Mouse (Mus musculus): ENCODE data around the gene Rasgef1b. TPM values are rescaled to one million over a fixed set of nuclear protein-coding genes. Genes with fewer than 3 reads are reported as not detected.

Gene Rasgef1b
- polyA plus RNA-seq, 1 experiment: 4.5 TPM

- Histone ChIP-seq H3K4me1 (replicated peaks; ENCODE audit: control insufficient read depth, insufficient read depth, low read length) (no peaks in the 10 kb centered on the region), H3K27ac (ENCODE audit: control insufficient read depth, insufficient read depth, low read length) (no peak overlapping the region), H3K27me3 (ENCODE audit: control insufficient read depth, insufficient read depth, low read length) (no peaks in the 10 kb centered on the region), H3K36me3 (ENCODE audit: control insufficient read depth, insufficient read depth, low read length) (no peaks in the 10 kb centered on the region), H3K4me3 (ENCODE audit: control insufficient read depth, insufficient read depth, low read length) (no peak overlapping the region)
- 97% methylated on average over 1 of the region's 1 CpGs for WGBS
- DNase-seq: no peak
- no peak for TF ChIP-seq POLR2A (IDR thresholded peaks at IDR 0.05; ENCODE audit: control insufficient read depth, extremely low read depth, insufficient read depth, low read length, poor library complexity)
- no peak for TF ChIP-seq CTCF (IDR thresholded peaks at IDR 0.05; ENCODE audit: borderline replicate concordance, control insufficient read depth, extremely low read depth, insufficient read depth, low read length, poor library complexity)
Measured at GRCm38 (mm10) chr5:99368615-99369014, 360.2 kb downstream of the Rasgef1b start.

DNA sequence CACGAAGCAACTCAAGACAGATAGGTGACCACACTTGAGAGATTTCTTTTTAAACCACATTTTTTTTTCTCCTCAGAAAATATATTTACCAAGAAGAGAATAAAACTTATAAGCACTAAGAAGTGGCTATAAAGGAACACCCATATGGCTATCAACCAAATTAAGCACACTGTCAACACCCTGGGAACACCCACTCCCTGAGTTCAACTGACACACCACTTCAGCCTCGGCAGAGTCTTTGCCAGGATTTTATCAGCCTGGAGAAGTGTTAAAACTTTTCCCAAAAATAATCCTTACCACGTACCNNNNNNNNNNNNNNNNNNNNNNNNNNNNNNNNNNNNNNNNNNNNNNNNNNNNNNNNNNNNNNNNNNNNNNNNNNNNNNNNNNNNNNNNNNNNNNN is 368.3 kb downstream of the Rasgef1b start:
- no peak overlapping the region for H3K27ac ChIP-seq (ENCODE audit: control insufficient read depth, insufficient read depth, low read length)

GRCm38 (mm10) chr5:99359251-99359650 is 369.6 kb downstream of the Rasgef1b start:
- no peak for DNase-seq
- H3K4me3 ChIP-seq (ENCODE audit: control insufficient read depth, insufficient read depth, low read length): no peak overlapping the region
- WGBS: 38% methylated on average over 5 of the region's 5 CpGs
- no peaks in the 10 kb centered on the region for H3K27me3 ChIP-seq (ENCODE audit: control insufficient read depth, insufficient read depth, low read length)
- TF ChIP-seq CTCF (IDR thresholded peaks at IDR 0.05; ENCODE audit: borderline replicate concordance, control insufficient read depth, extremely low read depth, insufficient read depth, low read length, poor library complexity): no peak
- TF ChIP-seq POLR2A (IDR thresholded peaks at IDR 0.05; ENCODE audit: control insufficient read depth, extremely low read depth, insufficient read depth, low read length, poor library complexity): no peak
- H3K4me1 ChIP-seq (replicated peaks; ENCODE audit: control insufficient read depth, insufficient read depth, low read length): no peaks in the 10 kb centered on the region
- H3K27ac ChIP-seq (ENCODE audit: control insufficient read depth, insufficient read depth, low read length): no peak overlapping the region
- no peaks in the 10 kb centered on the region for H3K36me3 ChIP-seq (ENCODE audit: control insufficient read depth, insufficient read depth, low read length)

More for the DNA sequence above, 368.3 kb downstream of the Rasgef1b start:
- no peaks in the 10 kb centered on the region for H3K36me3 ChIP-seq (ENCODE audit: control insufficient read depth, insufficient read depth, low read length)
- no peaks in the 10 kb centered on the region for H3K4me1 ChIP-seq (replicated peaks; ENCODE audit: control insufficient read depth, insufficient read depth, low read length)
- H3K27me3 ChIP-seq (ENCODE audit: control insufficient read depth, insufficient read depth, low read length): no peaks in the 10 kb centered on the region
- DNase-seq: no peak
- no peak overlapping the region for H3K4me3 ChIP-seq (ENCODE audit: control insufficient read depth, insufficient read depth, low read length)
- 84% methylated on average over 3 of the region's 3 CpGs for WGBS
- TF ChIP-seq CTCF (IDR thresholded peaks at IDR 0.05; ENCODE audit: borderline replicate concordance, control insufficient read depth, extremely low read depth, insufficient read depth, low read length, poor library complexity) (no peak), POLR2A (IDR thresholded peaks at IDR 0.05; ENCODE audit: control insufficient read depth, extremely low read depth, insufficient read depth, low read length, poor library complexity) (no peak)

- Histone ChIP-seq H3K4me1 (replicated peaks; ENCODE audit: control insufficient read depth, insufficient read depth, low read length) (no peaks in the 10 kb centered on the region), H3K36me3 (ENCODE audit: control insufficient read depth, insufficient read depth, low read length) (no peaks in the 10 kb centered on the region), H3K27me3 (ENCODE audit: control insufficient read depth, insufficient read depth, low read length) (no peaks in the 10 kb centered on the region), H3K27ac (ENCODE audit: control insufficient read depth, insufficient read depth, low read length) (no peak overlapping the region), H3K4me3 (ENCODE audit: control insufficient read depth, insufficient read depth, low read length) (no peak overlapping the region)
- DNase-seq: no peak
- TF ChIP-seq CTCF (IDR thresholded peaks at IDR 0.05; ENCODE audit: borderline replicate concordance, control insufficient read depth, extremely low read depth, insufficient read depth, low read length, poor library complexity) (no peak), POLR2A (IDR thresholded peaks at IDR 0.05; ENCODE audit: control insufficient read depth, extremely low read depth, insufficient read depth, low read length, poor library complexity) (no peak)
- 88% methylated on average over 5 of the region's 5 CpGs for WGBS
Measured at GRCm38 (mm10) chr5:99354640-99355132, 374.2 kb downstream of the Rasgef1b start.

DNA sequence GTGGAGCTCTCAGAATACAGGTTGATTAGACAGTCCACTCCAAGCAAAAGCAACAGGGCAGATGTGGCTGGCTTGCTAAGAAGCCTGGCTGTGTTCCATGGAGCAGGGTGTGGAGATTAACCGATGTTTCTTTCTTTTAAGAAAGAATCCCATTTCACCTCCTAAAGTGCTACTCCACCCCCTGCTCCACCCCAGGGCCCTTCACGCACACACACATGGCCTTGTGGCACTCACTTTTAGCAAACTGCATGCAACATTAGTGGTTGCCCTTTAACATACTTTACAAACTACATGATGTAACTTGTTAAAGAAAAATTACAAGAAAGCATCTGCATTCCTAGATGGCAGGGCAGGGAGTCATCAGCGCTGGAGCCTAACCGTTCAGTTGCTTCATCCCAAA is 378.8 kb downstream of the Rasgef1b start:
- H3K27me3 ChIP-seq (ENCODE audit: control insufficient read depth, insufficient read depth, low read length): no peaks in the 10 kb centered on the region

DNA sequence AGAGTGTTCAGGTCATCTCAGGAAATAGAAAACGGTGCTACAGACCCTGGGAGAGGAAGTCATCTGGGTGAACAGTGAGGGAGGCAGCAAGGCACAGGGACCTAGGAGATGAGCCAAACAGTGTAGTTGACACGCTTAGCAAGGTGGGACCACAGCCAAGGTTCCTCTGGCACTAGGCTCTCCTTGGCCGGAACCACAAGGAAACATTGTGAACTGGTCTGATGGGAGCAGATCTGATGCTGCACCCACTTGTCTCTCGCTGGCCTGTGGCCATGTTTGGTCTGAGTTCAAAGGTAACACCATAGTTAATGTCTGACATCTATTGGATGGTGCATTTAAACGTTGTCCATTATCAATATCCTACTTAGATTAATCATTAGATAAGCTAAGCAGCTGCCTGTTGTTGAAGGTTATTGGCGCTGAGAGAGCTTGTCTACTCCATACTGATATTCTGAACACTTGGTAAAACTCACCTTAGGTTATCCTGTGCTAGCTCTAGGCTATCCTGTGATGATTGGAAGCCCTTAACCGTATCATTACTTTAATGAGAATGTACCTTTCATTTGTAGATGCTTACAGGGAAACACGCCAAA is 380.5 kb downstream of the Rasgef1b start:
- Histone ChIP-seq H3K4me1 (replicated peaks; ENCODE audit: control insufficient read depth, insufficient read depth, low read length) (no peaks in the 10 kb centered on the region), H3K36me3 (ENCODE audit: control insufficient read depth, insufficient read depth, low read length) (no peaks in the 10 kb centered on the region), H3K4me3 (ENCODE audit: control insufficient read depth, insufficient read depth, low read length) (no peak overlapping the region), H3K27ac (ENCODE audit: control insufficient read depth, insufficient read depth, low read length) (no peak overlapping the region), H3K27me3 (ENCODE audit: control insufficient read depth, insufficient read depth, low read length) (no peaks in the 10 kb centered on the region)
- 52% methylated on average over 8 of the region's 8 CpGs for WGBS
- DNase-seq: no peak
- TF ChIP-seq CTCF (IDR thresholded peaks at IDR 0.05; ENCODE audit: borderline replicate concordance, control insufficient read depth, extremely low read depth, insufficient read depth, low read length, poor library complexity) (no peak), POLR2A (IDR thresholded peaks at IDR 0.05; ENCODE audit: control insufficient read depth, extremely low read depth, insufficient read depth, low read length, poor library complexity) (no peak)

More for the DNA sequence above, 378.8 kb downstream of the Rasgef1b start:
- Histone ChIP-seq H3K4me1 (replicated peaks; ENCODE audit: control insufficient read depth, insufficient read depth, low read length) (no peaks in the 10 kb centered on the region), H3K36me3 (ENCODE audit: control insufficient read depth, insufficient read depth, low read length) (no peaks in the 10 kb centered on the region), H3K27ac (ENCODE audit: control insufficient read depth, insufficient read depth, low read length) (no peak overlapping the region), H3K4me3 (ENCODE audit: control insufficient read depth, insufficient read depth, low read length) (no peak overlapping the region)
- TF ChIP-seq CTCF (IDR thresholded peaks at IDR 0.05; ENCODE audit: borderline replicate concordance, control insufficient read depth, extremely low read depth, insufficient read depth, low read length, poor library complexity): no peak
- no peak for TF ChIP-seq POLR2A (IDR thresholded peaks at IDR 0.05; ENCODE audit: control insufficient read depth, extremely low read depth, insufficient read depth, low read length, poor library complexity)
- 97% methylated on average over 4 of the region's 4 CpGs for WGBS
- DNase-seq: no peak
